Mouse (Mus musculus) CH12.LX (cell line): Measurements from ENCODE around the gene Uqcr10.

Source experiments
- BHLHE40 ChIP-seq: IDR thresholded peaks from 2 replicates; pipeline ENCODE4 v1.6.1; 2011; ENCODE audit warnings: mild to moderate bottlenecking, low read depth, low read length, improper control_type of control experiment
- CTCF ChIP-seq, 2 experiments: IDR thresholded peaks in 1 of 2; conservative IDR thresholded peaks in 1 of 2; 2 replicates each; pipeline ENCODE4 v1.5.1; 2011 to 2012; ENCODE audit warnings: low read depth in 2 of 2, low read length in 2 of 2, improper control_type of control experiment in 1 of 2, inconsistent platforms in 1 of 2, mild to moderate bottlenecking in 1 of 2, moderate library complexity in 1 of 2
- ELF1 ChIP-seq: IDR thresholded peaks from 2 replicates; pipeline ENCODE4 v1.6.1; 2014; ENCODE audit warnings: low read depth, mild to moderate bottlenecking, inconsistent platforms, low read length, improper control_type of control experiment
- JUND ChIP-seq: conservative IDR thresholded peaks from 2 replicates; pipeline ENCODE4 v1.6.1; 2011; ENCODE audit warnings: low read depth, low read length, improper control_type of control experiment
- ZKSCAN1 ChIP-seq: IDR thresholded peaks from 2 replicates; pipeline ENCODE4 v1.6.1; 2012; ENCODE audit warnings: low read depth, inconsistent platforms, low read length, improper control_type of control experiment, borderline replicate concordance

GRCm38 (mm10) chr11:4712822-4713221 is 8.7 kb upstream of the Uqcr10 start:
- no peak for TF ChIP-seq CTCF (conservative IDR thresholded peaks at IDR 0.05 in 1 of 2, IDR thresholded peaks at IDR 0.05 in 1 of 2; ENCODE audit: low read depth in 2 of 2, low read length in 2 of 2)
- TF ChIP-seq JUND = peak; percentile 83
- no peak for TF ChIP-seq ELF1
- TF ChIP-seq ZKSCAN1 = no peak
- no peak for TF ChIP-seq BHLHE40
